Mouse (Mus musculus) B cell, adult 2 months (primary cell): ENCODE measurements around the gene Dppa1.
"Not testable (repeated sequence)": the region's sequence is repeated elsewhere in the genome, so short reads cannot be mapped to it uniquely, and the experiment has no call there.

Experiments
- DNase-seq, 2 experiments: peaks; one replicate each; pipeline ENCODE4 v3.0.0; 2022

Dppa1 gene

DNA sequence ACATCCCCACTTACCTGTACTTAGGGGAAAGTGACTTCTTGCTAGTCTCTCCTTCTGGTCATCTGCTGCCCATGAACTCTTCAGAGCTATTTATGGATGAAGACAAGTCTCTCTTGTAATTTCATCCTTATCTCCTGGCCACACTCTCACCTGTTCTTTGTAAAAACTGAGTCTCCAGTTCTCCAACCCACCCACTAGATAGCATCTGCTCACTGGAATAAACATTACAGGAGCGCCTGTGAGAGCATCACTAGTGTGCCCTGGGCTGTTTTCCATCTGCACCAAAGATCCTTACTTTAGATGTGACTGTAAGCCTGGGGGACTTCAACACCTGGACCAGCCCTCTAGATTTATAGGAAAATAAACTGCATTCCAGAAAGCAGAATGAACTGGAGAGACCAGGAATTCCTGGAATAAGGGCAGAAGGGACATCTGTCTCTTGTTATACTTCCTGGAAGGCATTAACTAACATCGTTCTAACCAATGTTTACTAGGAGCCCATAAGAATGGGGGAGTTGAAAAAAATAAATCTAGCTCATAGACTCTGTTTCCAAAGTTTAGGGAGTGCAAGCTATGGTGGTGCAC lies at the start of gene Dppa1:
Dppa1 (minus strand) TSS at position 51 of the 585 bp plus-strand sequence.
- no peak for DNase-seq

- no peak for DNase-seq
Measured at GRCm38 (mm10) chr11:46667938-46668337, 38.9 kb upstream of the Dppa1 start.

GRCm38 (mm10) chr11:46667105-46667504 lies 38.0 kb upstream of the Dppa1 start:
- DNase-seq, result no peak

- peak; percentile 27 to 30 for DNase-seq
Measured at GRCm38 (mm10) chr11:46665599-46666522, 36.8 kb upstream of the Dppa1 start.

DNA sequence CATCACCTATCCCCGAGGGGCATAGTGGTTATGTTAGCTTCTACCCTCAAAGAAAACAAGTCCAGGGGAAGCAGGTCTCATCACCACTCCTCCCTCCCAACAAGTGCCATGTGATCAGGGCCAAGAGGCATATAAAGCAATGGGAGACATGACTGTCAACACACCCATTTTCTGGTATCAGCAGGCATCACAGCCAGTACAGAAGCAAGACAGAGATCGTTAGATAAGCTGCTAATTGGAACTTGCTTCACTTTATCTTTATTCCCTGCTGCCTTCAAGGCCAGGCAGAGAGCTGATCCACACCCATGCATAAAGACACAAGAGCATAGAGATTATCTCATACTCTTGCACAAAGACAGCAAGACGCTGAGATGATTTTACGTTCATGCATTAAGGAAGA lies 34.2 kb upstream of the Dppa1 start:
- DNase-seq, result no peak

DNA sequence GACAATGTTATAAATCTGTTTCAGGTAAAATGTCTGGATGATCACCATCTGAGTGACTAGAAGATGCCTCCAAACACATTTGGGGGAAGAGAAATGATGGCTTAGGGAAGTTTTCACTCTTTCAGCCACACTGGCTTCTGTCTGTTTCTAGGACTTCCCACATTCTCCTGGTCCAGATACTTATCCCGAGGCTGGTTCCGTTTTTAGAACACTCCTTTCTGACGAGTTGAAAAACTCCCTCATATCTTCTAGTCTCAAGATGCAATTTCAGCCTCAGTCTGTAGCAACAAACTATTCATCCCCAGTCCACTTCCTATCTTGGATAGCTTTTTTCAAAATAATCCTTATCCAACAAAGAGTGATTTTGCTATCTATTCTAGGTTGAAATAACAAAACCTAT lies 23.4 kb upstream of the Dppa1 start:
- DNase-seq, result no peak

DNA sequence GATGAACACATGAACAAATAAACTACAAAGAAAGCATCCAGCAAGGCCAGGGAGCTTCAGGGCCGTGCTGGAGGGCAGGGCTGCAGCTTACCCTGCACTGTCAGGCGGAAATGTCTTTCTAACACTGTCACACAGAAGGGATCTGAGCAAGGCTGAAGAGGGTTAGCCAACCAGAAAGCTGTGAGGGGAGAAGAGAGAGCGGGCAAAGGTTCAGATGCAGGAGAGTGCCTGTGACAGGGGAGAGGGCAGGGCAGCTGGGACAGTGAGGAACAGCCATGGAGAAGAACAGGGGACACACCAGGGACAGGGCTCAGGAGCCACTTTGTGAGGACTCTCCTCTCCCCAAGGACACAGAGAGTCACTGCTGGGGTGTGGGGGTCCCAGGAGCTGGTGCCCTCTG lies 20.6 kb upstream of the Dppa1 start:
- not testable (repeated sequence) for DNase-seq

GRCm38 (mm10) chr11:46644824-46645223 lies 15.8 kb upstream of the Dppa1 start:
- DNase-seq, result no peak

DNA sequence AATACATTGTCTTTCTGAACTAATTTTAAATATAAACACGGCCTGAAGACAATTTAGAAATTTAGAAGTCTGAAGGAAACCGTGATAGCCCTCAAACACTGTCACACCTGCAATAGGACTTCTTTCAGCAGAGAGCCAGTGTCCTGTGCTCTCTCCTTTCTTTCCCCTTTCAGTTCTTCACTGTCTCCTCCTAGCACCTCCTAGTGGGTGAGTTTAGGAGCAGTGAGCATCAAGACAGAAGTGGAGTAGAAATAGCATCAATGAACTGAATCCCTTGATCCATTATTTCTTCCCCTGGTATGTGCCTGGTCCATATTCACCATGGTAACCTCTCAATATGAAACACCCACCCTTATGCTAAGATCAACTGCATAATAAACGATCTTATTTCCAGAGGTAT lies 7.5 kb upstream of the Dppa1 start:
- DNase-seq, result peak; percentile 12 to 17

- peak; percentile 18 to 21 for DNase-seq
Measured at GRCm38 (mm10) chr11:46635516-46635915, 6.5 kb upstream of the Dppa1 start.

DNA sequence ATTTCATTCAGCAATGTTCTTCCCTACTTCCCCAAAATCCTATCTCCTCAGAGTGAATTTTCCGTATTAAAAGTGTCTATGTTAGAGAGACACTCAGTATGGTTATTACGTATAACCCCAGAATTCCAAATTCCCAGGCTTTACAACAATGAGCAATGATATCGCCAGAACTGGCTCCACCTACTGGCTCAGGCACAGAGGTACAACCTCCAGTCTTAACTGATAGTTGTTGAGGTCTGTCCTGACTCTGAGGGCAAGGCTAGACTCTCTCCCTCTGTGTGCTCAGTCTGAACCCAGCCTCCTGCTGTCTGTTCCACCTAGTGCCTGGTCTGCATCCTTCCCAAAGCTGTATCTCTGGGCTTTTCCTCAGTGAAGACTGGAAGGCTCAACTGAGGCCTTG lies 2.6 kb upstream of the Dppa1 start:
- peak; percentile 40 to 43 for DNase-seq

GRCm38 (mm10) chr11:46620414-46621168 lies 8.5 kb downstream of the Dppa1 start:
- DNase-seq, result no peak

- no peak for DNase-seq
Measured at GRCm38 (mm10) chr11:46619929-46620328, 9.1 kb downstream of the Dppa1 start.

- no peak for DNase-seq
Measured at GRCm38 (mm10) chr11:46592416-46592815, 36.6 kb downstream of the Dppa1 start.

DNA sequence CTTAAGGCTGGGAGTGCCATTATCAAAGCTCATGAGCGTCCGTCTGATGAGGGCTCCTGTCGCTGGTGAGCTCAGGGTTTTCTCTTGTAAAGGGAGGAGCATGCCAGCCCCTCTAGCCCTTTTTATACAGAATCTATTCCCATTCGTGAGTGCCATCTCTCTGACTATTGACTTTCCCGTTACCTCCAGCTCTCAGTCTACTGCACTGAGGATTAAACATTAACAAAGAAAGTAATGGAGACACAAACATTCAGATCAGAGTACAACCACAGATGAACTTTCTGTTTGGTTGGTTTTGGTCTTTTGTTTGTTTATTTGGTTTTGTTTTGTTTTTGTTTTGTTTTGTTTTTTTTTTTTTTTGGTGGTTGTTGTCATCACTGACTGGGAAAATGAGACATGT lies 46.3 kb downstream of the Dppa1 start:
- DNase-seq, result no peak

- DNase-seq, result no peak
Measured at GRCm38 (mm10) chr11:46580428-46580827, 48.6 kb downstream of the Dppa1 start.

GRCm38 (mm10) chr11:46578771-46579281 lies 50.2 kb downstream of the Dppa1 start:
- no peak for DNase-seq

DNA sequence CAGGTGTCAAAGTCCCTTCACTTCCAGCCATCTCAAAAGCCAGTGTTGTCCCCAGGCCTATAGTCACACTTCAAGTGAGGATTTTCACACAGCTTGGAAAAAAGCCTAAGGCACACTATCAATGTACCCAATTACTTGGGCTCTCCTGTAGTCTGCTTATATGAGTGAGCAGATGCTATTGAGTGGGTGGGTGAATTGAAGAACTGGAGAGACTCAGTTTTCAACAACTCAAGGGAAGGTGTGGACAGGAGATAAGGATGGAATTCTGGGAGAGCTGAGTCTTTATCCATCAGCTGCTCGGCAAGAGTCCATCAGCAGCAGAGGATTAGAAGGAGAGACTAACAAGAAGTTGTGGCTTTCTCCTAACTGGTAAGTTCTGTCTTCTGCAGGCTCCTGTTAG lies 57.7 kb downstream of the Dppa1 start, which contains the start of gene BC053393:
BC053393 (plus strand) TSS at position 210 of the 400 bp plus-strand sequence.
- no peak for DNase-seq

DNA sequence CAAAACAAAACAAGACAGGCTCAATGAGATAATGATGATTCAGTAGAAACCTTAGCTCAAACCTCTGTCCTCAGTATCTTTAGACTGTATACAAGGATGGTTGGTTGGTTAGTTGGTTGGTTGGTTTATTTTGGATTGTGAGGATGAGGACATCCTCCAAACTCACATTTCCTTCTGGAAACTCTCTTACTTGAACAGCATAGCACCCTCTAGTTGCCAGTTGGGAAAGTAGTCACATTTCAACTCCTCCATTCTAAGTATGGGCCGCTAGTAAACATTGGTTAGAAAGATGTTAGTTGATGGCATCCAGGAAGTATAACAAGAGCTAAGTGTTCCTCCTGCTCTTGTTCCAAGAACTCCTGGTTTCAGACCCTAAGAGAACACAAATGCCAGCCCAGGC lies 60.0 kb downstream of the Dppa1 start:
- DNase-seq, result no peak

- no peak for DNase-seq
Measured at GRCm38 (mm10) chr11:46565967-46566366, 63.1 kb downstream of the Dppa1 start.

GRCm38 (mm10) chr11:46564671-46565070 lies 64.4 kb downstream of the Dppa1 start:
- no peak for DNase-seq

GRCm38 (mm10) chr11:46561096-46561495 lies 68.0 kb downstream of the Dppa1 start:
- no peak for DNase-seq
